Mouse (Mus musculus) right cerebral cortex, postnatal 25 days (tissue): ENCODE measurements around the gene Cd52.
"Not testable (repeated sequence)": the region's sequence is repeated elsewhere in the genome, so short reads cannot be mapped to it uniquely, and the experiment has no call there.

Source experiments
- DNase-seq: peaks from one replicate; pipeline ENCODE4 v3.0.0; 2022

Gene Cd52

GRCm38 (mm10) chr4:134094923-134095547 is at the start of gene Cd52:
Cd52 (minus strand) TSS chr4:134095082.
- no peak for DNase-seq

- DNase-seq, result not testable (repeated sequence)
Measured at GRCm38 (mm10) chr4:134144297-134144696, 49.4 kb upstream of the Cd52 start.

- no peak for DNase-seq
Measured at GRCm38 (mm10) chr4:134138857-134139256, 44.0 kb upstream of the Cd52 start.

GRCm38 (mm10) chr4:134136280-134136926 is 41.5 kb upstream of the Cd52 start:
- no peak for DNase-seq

GRCm38 (mm10) chr4:134132519-134133095 is 37.7 kb upstream of the Cd52 start:
- no peak for DNase-seq

GRCm38 (mm10) chr4:134132117-134132516 is 37.2 kb upstream of the Cd52 start:
- DNase-seq, result no peak

- DNase-seq, result no peak
Measured at GRCm38 (mm10) chr4:134129482-134129881, 34.6 kb upstream of the Cd52 start.

- no peak for DNase-seq
Measured at GRCm38 (mm10) chr4:134128983-134129362, 34.1 kb upstream of the Cd52 start.

- DNase-seq, result peak; percentile 91
Measured at GRCm38 (mm10) chr4:134128221-134128982, 33.5 kb upstream of the Cd52 start, which contains the start of gene Sh3bgrl3. Sh3bgrl3 (minus strand) TSS chr4:134128789.

- no peak for DNase-seq
Measured at GRCm38 (mm10) chr4:134127793-134128192, 32.9 kb upstream of the Cd52 start.

- DNase-seq, result peak; percentile 75
Measured at GRCm38 (mm10) chr4:134127121-134127455, 32.2 kb upstream of the Cd52 start.

- DNase-seq, result peak; percentile 31
Measured at GRCm38 (mm10) chr4:134126300-134127120, 31.6 kb upstream of the Cd52 start.

- no peak for DNase-seq
Measured at GRCm38 (mm10) chr4:134125383-134126060, 30.6 kb upstream of the Cd52 start.

- DNase-seq, result peak; percentile 89
Measured at GRCm38 (mm10) chr4:134123680-134124551, 29.0 kb upstream of the Cd52 start.

- DNase-seq, result no peak
Measured at GRCm38 (mm10) chr4:134123147-134123546, 28.3 kb upstream of the Cd52 start.

GRCm38 (mm10) chr4:134122281-134122680 is 27.4 kb upstream of the Cd52 start:
- DNase-seq, result no peak

- DNase-seq, result no peak
Measured at GRCm38 (mm10) chr4:134121571-134121970, 26.7 kb upstream of the Cd52 start.

- DNase-seq, result no peak
Measured at GRCm38 (mm10) chr4:134120916-134121315, 26.0 kb upstream of the Cd52 start.

GRCm38 (mm10) chr4:134120192-134120805 is 25.4 kb upstream of the Cd52 start:
- no peak for DNase-seq

GRCm38 (mm10) chr4:134119644-134120043 is 24.8 kb upstream of the Cd52 start:
- no peak for DNase-seq

- no peak for DNase-seq
Measured at GRCm38 (mm10) chr4:134119042-134119441, 24.2 kb upstream of the Cd52 start.
